Mouse (Mus musculus): ENCODE data around the gene Phb2. TPM values are rescaled to one million over a fixed set of nuclear protein-coding genes. Genes with fewer than 3 reads are reported as not detected.

Phb2 gene
- total RNA-seq (2014; rRNA removed) (200 and 215 TPM in 2 replicates), polyA plus RNA-seq (2015; fragmentation: Nextera tagmentation; extraction: Ambion mirVana) (271 TPM in 2 replicates)

GRCm38 (mm10) chr6:124711824-124712782, at the start of gene Phb2, which contains the start of gene Emg1:
Phb2 (plus strand) TSS chr6:124712336.
Emg1 (minus strand) TSS chr6:124712178.
- Histone ChIP-seq H3K9ac (peak within 1 kb of the TSS; percentile 89), H3K9me3 (ENCODE audit: low read length) (no peaks in the 10 kb centered on the region), H3K36me3 (ENCODE audit: insufficient read depth) (peaks cover 34% of the 10 kb centered on the region), H3K4me1 (ENCODE audit: insufficient read depth) (peaks cover 26% of the 10 kb centered on the region), H3K27me3 (ENCODE audit: insufficient read depth, low read length) (no peaks in the 10 kb centered on the region), H3K27ac (ENCODE audit: low read depth, low read length) (peak within 1 kb of the TSS; percentile 83), H3K4me3 (ENCODE audit: low read depth, low read length) (peak within 1 kb of the TSS; percentile 78), H3K4me2 (ENCODE audit: low read depth) (peak within 1 kb of the TSS; percentile 68)
- DNase-seq = peak; percentile 98
- ATAC-seq = peak; percentile 98
- TF ChIP-seq CTCF (IDR thresholded peaks at IDR 0.05; ENCODE audit: low read depth) = peak; percentile 25
- under 1% methylated on average over 73 of the region's 76 CpGs for WGBS

DNA sequence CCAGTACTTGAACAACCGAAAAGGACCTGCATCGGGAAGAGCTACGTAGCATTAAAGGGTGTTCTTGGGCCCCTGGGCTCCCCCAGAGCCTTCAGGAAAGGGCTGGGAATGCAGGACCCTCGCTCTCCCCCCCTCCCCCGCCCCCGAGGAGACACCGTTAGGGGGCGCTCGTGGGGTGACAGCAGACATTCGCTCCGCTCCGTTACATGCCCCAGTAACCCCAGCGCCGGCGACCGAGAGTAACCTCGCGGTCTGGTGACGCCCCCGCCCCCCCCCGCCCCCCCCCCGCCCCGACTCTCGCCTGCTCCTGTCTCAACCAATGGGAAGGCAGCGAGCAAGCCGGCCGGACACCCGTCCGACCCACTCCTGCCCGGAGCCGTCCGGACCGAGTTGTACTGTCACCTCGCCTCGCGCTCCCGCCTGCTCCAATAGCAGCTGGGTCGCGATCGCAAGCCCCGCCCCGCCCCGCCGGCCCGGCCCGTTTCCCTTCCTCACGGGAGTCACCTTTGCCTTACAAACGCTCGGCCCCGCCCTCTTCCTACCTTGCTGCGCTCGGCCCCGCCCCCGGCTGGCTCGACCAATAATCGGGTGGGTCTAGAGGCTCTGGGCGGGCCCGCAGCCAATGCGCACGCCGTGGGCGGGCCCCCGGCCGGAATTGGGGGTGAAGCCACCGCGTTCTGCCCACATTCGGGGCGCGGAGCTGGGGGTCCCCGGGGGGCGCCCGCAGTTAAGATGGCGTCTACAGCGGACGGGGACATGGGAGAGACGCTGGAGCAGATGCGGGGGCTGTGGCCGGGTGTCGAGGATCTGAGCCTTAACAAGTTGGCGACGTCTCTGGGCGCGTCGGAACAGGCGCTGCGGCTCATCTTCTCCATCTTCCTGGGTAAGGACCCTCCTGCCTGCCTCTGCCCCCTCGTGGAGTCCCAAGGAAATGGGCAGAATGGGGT, 49.4 kb upstream of the Phb2 start, which contains the start of gene Lpcat3:
Lpcat3 (plus strand) TSS at position 551 of the 947 bp plus-strand sequence.
- Histone ChIP-seq H3K36me3 (ENCODE audit: insufficient read depth) (no peaks in the 10 kb centered on the region), H3K27ac (ENCODE audit: low read depth, low read length) (peak within 1 kb of the TSS; percentile 62), H3K27me3 (ENCODE audit: insufficient read depth, low read length) (no peaks in the 10 kb centered on the region), H3K9me3 (ENCODE audit: low read length) (no peaks in the 10 kb centered on the region), H3K4me2 (ENCODE audit: low read depth) (peak within 1 kb of the TSS; percentile 64), H3K4me3 (ENCODE audit: low read depth, low read length) (peak within 1 kb of the TSS; percentile 48), H3K9ac (peak within 1 kb of the TSS; percentile 47), H3K4me1 (ENCODE audit: insufficient read depth) (0 out of 2 replicates have a peak, but pooled peaks cover 4% of the 10 kb centered on the region)
- DNase-seq (peak; percentile 98), ATAC-seq (peak; percentile 95)
- peak; percentile 78 for TF ChIP-seq CTCF (IDR thresholded peaks at IDR 0.05; ENCODE audit: low read depth)
- under 1% methylated on average over 76 of the region's 87 CpGs for WGBS

DNA sequence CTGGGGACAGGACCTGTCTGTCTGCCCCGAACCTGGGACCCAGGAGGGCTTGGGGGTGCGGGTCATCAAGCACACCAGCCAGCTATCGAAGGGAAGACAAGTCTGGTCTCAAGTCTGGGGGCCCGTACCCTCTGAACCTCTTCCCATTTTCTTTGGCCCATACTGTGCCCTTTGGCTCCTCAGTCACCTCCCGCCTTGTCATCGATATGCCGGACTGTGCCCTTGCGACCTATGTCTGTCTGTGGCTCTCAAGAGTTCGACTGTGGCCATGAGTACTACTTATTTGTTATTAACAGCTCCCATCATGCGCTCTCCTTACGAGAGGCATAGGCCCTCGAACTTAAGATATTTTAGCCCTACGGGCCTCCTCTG, 48.7 kb upstream of the Phb2 start:
- no peaks in the 10 kb centered on the region for H3K9me3 ChIP-seq (ENCODE audit: low read length)
- 21% methylated on average over 13 of the region's 13 CpGs for WGBS
- no peaks in the 10 kb centered on the region for H3K27me3 ChIP-seq (ENCODE audit: insufficient read depth, low read length)
- H3K36me3 ChIP-seq (ENCODE audit: insufficient read depth) = no peaks in the 10 kb centered on the region
- peak overlapping the region; percentile 47 for H3K9ac ChIP-seq
- peak overlapping the region; percentile 64 for H3K4me2 ChIP-seq (ENCODE audit: low read depth)
- H3K4me1 ChIP-seq (ENCODE audit: insufficient read depth) = 0 out of 2 replicates have a peak, but pooled peaks cover 4% of the 10 kb centered on the region
- TF ChIP-seq CTCF (IDR thresholded peaks at IDR 0.05; ENCODE audit: low read depth) = no peak
- peak overlapping the region; percentile 62 for H3K27ac ChIP-seq (ENCODE audit: low read depth, low read length)
- H3K4me3 ChIP-seq (ENCODE audit: low read depth, low read length) = peak overlapping the region; percentile 48
- no peak for ATAC-seq
- no peak for DNase-seq

- no peaks in the 10 kb centered on the region for H3K27me3 ChIP-seq (ENCODE audit: insufficient read depth, low read length)
- 87% methylated on average over 7 of the region's 7 CpGs for WGBS
- H3K9ac ChIP-seq = no peak overlapping the region
- H3K4me2 ChIP-seq (ENCODE audit: low read depth) = no peak overlapping the region
- TF ChIP-seq CTCF (IDR thresholded peaks at IDR 0.05; ENCODE audit: low read depth) = no peak
- no peak for ATAC-seq
- no peak overlapping the region for H3K4me3 ChIP-seq (ENCODE audit: low read depth, low read length)
- no peaks in the 10 kb centered on the region for H3K36me3 ChIP-seq (ENCODE audit: insufficient read depth)
- no peak overlapping the region for H3K27ac ChIP-seq (ENCODE audit: low read depth, low read length)
- 0 out of 2 replicates have a peak, but pooled peaks cover 4% of the 10 kb centered on the region for H3K4me1 ChIP-seq (ENCODE audit: insufficient read depth)
- H3K9me3 ChIP-seq (ENCODE audit: low read length) = no peaks in the 10 kb centered on the region
- no peak for DNase-seq
Measured at GRCm38 (mm10) chr6:124664256-124664655, 47.9 kb upstream of the Phb2 start.

- no peak overlapping the region for H3K27ac ChIP-seq (ENCODE audit: low read depth, low read length)
- DNase-seq (no peak), ATAC-seq (no peak)
- WGBS = 88% methylated on average over 10 of the region's 10 CpGs
- H3K4me2 ChIP-seq (ENCODE audit: low read depth) = no peak overlapping the region
- H3K4me1 ChIP-seq (ENCODE audit: insufficient read depth) = 0 out of 2 replicates have a peak, but pooled peaks cover 4% of the 10 kb centered on the region
- H3K9me3 ChIP-seq (ENCODE audit: low read length) = no peaks in the 10 kb centered on the region
- H3K9ac ChIP-seq = no peak overlapping the region
- no peaks in the 10 kb centered on the region for H3K27me3 ChIP-seq (ENCODE audit: insufficient read depth, low read length)
- no peak overlapping the region for H3K4me3 ChIP-seq (ENCODE audit: low read depth, low read length)
- no peaks in the 10 kb centered on the region for H3K36me3 ChIP-seq (ENCODE audit: insufficient read depth)
- no peak for TF ChIP-seq CTCF (IDR thresholded peaks at IDR 0.05; ENCODE audit: low read depth)
Measured at GRCm38 (mm10) chr6:124665011-124665410, 47.1 kb upstream of the Phb2 start.

DNA sequence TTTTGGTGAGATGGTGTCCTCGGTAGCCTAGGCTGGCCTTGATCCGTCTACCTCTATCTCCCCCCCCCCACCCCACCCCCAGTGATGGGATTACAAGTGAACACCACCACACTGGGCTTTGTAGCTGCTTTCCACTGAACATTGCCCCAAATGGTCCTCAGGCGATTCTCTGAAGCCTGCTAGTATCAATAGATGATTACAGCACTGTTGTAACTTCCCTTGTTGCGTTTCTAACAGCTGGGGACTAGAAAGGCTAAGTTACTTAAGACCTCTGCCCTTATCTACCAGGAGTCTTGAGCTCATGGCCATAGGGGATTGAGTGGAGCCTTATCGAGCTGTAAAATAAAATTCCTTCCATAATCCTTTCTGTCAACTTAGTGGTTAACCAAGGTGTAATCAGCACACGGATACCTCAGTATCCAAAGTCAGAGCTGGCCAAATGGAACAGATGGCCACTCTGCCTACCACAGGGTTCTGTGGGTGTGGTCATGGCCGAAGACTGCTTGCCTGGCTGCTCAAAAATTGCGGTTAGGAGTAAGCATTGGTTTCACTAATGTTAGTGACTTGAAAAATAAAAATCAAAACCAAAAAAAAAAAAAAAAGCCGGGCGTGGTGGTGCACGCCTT, 42.8 kb upstream of the Phb2 start:
- no peak for TF ChIP-seq CTCF (IDR thresholded peaks at IDR 0.05; ENCODE audit: low read depth)
- H3K9ac ChIP-seq = no peak overlapping the region
- DNase-seq (no peak), ATAC-seq (no peak)
- no peaks in the 10 kb centered on the region for H3K4me1 ChIP-seq (ENCODE audit: insufficient read depth)
- H3K9me3 ChIP-seq (ENCODE audit: low read length) = no peaks in the 10 kb centered on the region
- no peak overlapping the region for H3K4me3 ChIP-seq (ENCODE audit: low read depth, low read length)
- no peaks in the 10 kb centered on the region for H3K27me3 ChIP-seq (ENCODE audit: insufficient read depth, low read length)
- WGBS = 87% methylated on average over 11 of the region's 11 CpGs
- no peaks in the 10 kb centered on the region for H3K36me3 ChIP-seq (ENCODE audit: insufficient read depth)
- H3K4me2 ChIP-seq (ENCODE audit: low read depth) = no peak overlapping the region
- H3K27ac ChIP-seq (ENCODE audit: low read depth, low read length) = no peak overlapping the region
